Mouse (Mus musculus) frontal cortex, postnatal 36 days (tissue): Measurements from ENCODE around the gene Gm11627.

Experiments used
- DNase-seq, 2 experiments: peaks; one replicate each; pipeline ENCODE4 v3.0.0; 2022; ENCODE audit warnings: low spot score in 2 of 2

Gene Gm11627

DNA sequence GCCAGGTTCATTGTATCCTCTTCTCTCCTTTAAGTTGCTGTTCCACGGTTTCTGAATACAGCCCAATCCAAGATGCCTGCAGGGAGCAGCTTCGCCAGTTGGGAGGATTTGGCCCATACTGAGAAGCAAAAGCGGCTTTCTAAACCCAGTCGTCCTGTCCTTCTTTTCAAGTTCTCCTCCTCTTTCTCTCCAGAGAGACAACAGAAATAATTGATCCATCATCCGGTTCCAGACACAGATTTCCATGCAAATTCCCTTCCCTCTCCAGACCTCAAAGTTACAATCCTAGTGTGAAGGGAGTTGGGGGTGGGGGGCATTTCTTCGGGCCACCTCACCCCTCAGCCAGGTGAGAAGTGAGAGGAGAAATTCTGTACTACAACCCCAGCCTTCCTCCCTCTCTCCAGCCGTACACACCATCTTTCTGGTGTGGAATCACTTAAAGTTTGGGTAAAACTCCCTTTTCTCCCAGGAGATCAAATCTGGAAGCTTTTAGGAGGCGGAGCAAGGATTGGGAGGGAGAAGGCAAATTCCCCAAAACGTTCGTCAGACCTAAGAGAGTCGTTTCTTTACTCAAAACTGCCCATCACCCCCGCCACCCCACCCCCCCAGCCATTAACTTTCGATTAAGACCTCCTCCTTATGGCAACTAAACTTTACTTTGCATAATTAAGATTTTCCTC, 23.7 kb upstream of the Gm11627 start:
- no peak for DNase-seq

DNA sequence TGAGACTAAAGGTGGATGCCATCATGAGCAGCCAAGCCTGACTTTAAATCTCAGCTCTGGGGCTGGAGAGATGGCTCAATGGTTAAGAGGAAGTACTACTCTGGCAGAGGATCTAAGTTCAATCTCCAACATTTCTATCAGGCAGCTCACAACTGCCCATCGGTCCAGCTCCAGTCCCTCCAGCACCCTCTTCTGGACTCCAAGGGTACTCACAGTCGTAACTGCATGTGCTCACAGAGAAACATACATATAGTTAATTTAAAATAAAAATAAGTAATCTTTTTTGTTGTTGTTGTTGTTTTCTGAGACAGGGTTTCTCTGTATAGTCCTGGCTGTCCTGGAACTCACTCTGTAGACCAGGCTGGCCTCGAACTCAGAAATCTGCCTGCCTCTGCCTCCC, 20.7 kb upstream of the Gm11627 start:
- DNase-seq, result no peak

DNA sequence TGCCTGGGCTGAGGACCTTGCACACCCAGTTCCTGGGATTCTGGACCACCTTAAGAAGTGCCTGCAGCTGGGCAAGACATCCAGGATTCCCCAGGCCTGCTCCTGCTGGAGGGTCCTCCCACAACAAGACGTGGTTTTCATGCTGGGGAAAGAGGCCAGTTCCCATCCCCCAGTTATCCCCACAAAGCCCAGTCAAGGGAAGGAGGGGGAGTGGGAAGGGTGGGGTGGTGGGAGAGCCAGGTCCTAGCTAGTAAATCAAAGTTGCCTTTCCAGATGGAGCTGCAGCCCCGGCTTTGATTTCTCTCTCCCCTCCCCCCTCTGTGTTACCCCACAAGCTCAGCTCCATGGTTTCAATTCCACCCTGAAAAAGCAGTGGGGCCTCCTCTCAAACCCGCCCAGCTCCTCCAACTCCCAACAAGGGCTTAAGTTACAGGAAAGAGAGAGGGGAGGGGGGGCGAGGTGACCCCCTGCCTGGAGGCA, 16.1 kb upstream of the Gm11627 start:
- DNase-seq, result no peak

DNA sequence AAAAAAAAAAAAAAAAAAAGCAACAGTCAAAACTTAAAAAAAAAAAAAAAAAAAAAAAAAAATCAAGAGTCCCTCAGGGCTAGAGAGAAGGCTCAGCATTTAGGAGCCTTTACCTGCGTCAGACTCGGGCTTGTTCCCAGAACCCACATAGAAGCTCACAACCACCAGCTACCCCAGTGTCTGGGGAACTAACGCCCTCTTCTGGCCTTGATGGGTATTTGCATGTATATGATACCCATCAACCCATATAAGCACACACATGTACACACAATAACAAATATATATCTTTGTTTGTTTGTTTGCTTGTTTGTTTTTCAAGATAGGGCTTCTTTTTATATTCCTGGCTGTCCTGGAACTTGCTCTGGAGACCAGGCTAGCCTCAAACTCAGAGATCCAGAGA, 8.3 kb upstream of the Gm11627 start:
- no peak for DNase-seq

DNA sequence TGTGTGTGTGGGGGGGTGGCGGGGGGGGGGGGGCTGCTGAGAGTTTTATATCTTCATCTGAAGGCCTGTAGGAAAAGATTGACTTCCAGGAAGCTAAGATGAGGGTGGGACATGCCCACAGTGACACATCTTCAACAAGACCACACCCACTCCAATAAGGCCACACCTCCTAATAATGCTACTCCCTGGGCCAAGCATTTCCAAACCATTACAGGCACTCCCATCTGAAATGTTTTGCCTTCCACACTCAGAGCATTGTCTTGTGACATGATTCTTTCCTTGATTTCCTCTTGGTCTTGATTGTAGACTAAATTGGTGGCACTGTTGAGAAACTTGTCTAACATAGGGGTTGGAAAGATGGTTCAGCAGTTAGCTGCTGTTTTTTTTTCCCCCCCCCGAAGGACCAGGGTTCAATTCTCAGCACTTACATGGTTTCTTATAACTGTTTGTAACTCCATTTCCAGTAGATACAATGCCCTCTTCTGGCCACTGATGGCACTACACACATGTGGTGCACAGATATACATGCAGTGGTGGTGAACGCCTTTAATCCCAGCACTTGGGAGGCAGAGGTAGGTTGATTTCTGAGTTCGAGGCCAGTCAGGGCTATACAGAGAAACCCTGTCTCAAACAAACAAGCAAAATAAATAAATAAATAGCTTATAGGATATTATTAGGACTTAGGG, 7.3 kb upstream of the Gm11627 start:
- no peak for DNase-seq

DNA sequence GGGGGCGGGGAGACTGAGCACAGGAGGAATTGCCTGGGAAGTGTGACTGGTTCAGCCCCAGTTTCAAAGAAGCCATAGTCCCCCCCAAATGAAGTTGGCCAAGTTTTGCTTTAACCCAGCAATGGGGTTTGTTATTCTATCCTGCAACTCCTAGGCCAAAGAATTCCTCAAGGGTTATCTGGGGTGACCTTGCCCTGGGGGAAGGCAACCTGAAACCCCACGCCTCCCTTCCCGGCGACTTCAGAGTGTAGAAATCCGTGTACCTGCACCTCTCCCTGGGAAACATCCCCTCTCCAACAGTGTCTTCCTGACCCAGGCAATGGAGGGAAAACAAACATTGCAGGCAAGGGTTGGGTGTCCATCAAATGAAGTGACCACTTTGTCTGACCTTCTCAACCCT, 3.5 kb upstream of the Gm11627 start:
- no peak for DNase-seq

DNA sequence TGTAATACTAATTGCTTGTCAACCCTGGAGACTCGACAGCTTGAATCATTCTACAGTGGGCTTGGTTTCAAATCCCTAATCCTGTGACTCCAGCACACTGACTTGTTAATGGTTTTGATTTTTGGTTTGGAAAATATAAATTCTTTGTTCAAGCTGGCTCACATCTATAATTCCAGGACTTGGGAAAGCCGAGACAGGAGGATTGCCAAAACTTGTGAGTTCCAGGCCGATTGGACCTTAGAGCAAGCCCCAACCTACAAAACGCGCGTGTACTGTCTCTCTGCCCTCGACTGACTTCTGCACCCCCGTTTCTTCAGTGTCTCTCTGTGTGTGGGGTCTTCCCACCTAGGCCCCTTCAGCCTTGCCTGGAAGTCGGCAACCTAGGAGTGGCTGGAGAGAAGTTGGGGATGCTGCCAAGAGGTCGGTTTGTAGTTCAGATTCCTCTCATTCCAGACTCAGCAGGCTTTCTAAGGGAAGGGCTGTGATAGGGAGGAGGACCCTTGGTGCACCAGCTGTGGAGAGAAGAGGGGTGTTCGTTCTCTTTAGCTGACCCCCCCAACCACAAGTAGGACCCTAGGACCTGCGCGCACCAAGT, 2.9 kb upstream of the Gm11627 start:
- no peak for DNase-seq

DNA sequence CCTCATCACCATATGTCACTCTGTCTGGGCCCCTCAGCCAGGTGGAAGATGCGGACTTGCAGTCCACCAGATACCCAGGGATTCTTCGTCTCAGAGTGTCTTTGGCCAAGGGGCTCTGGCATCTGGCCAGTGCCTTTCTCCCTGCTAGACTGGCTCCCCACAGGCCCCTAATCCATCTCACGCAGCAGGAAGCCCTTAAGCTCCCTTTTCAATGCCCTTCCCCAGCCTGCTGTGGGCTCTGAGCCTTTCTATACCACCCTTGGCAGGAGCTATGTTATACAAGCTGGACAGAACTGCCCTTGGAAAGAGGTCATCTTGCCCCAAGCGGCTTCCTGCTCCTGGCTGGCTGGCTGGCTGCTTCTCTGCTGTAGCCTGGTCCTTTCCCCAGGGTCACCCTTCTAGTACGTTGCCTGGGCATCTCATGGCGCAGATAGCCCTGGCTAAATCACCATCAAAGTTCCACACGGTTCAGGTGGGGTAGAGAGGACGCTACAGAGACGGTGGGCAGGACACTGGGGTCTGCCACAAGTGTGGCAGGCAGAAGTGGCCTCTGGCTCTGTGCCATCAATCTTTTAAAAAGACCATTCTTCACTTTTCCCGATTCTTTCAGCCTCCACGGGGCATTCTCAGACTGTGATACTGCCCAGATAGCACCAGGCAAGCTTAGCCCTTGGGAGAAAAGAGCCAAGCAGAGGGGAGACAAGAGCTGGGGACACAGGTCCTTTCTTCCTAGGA, 2.2 kb upstream of the Gm11627 start:
- DNase-seq, result no peak

DNA sequence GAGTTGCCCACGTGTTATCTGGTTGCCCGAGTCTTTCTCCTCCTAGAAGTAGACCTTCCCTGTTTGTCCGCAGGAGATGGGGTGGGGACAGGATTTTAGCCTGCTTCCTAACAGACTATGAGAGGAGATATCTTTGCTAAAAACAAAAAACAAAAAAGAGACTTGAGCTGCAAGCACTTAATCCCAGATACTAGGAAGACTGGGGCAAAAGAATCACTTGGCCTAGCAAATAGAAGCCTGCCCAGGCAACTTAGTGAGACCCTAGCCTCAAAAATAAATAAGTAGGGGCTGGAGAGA, 721 bp upstream of the Gm11627 start:
- no peak for DNase-seq

DNA sequence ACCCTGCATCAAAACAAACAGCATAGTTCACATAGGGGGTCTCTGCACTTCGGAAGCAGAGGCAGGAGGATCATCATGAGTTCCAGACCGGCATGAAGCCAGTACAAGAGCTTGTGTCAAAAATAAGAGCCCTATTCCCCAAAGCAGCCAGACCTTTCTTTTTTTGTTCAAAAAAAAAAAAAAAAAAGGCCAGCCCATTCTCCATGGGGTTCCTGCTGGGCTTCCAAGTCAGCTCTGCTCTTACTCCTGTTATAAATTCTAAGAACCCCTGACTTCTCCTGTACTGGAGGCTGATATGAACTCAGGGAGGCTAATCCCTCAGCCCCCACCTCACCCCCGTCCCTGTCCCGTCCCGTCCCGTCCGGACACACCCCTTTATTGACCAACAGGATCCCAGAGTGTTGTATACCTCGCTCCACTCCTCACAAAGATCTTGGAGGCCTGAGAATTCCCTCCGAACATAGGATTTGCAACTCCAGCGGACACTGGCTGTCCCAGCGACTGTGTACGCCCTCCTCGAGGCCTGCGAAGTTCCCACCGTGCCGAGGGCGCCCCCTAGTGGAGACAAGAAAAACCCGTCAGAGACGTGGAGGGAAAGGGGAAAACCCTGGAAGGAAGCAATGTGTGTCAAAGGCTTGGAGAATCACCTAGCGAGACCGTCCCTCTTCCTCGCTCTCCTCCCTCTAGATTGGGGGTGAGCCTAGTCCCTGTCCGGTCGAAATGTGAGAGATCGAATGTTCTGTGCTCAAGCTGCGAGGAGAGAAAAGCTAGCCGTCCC, 731 bp downstream of the Gm11627 start:
- peak; percentile 58 to 62 for DNase-seq

DNA sequence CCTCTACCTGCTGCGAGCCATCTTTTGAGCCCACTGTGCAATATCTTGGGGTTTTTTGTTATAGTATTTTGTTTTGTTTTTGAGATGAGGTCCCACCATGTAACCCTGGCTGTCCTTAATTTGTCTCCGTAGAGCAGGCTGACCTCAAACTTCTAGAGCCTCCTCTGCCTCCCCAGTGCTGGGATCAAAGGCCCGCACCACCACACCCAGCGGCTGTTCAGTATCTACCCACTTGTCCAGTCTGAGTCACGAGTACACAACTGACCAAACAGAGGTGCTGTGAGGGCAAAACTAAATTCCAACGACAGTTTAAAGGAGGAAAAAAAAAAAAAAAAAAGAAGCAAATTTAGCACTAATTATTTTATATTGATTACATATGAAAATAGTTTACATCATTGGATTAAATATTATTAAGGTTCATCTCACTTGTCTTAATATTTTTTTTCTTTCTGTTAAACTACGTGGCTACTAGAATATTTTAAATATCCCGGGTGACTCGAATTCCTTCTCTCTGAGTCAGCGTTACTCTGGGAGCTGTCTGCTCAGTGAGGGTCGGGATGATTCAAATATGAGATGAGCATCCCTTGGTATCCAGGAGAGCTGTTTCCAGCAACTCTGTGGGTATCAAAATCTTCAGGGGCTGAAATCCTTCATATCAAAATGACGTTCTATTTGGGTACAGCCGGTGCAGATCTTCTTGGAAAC, 3.1 kb downstream of the Gm11627 start:
- DNase-seq, result no peak

DNA sequence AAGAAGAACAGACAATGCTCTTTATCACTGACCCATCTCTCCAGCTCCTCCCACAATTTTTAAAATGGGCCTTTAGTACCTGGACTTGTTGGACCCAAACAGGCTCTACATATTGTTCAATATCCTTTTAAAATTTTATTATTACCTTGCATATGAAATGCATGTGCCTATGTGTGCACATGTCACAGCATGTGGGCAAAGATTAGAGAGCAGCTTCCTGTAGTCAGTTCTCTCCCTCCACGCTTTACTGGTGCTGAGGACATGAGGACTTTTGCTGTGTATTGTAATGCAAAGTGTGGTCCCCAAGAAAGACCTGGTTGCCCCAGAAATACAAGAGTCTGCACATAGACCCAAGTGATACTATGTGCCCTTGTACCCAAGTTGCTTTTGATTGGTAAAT, 4.2 kb downstream of the Gm11627 start:
- no peak for DNase-seq

DNA sequence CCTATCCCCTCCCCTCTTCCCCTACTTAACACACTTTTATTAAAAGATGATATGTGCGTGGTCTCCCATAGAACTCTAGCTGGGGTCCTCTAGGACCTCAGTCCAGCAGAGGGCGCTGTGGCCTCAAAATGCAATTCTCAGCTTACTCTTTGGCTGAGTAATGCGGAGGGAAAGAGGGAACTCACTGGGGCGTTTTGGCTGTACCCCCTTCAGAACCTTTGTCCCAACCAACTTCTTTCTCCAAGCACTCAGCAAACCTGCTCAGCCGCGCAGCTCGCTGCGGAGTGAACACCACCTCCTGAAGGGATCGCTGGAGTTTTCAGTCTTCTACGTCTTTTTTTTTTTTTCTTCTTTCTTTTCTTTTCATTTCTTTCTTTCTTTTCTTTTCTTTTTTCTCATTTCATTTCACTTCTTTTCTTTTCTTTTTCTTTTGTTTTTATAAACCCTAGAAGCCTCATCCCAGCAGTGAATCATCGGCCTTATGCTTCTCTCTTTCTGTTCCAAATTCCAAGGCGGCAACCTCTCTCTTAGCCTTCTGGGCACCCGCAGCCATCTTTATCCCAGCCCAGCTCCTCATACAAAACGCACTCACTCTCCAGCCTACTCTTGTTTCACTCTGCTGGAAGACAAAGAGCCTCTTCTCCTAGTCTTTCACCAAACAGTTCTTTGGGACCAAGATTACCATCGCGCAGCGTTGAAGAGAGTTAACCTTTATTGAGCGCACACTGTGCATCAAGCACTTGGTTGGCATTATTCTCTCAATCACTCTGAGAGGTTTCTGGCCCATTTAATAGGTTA, 6.2 kb downstream of the Gm11627 start:
- DNase-seq, result peak; percentile 77 to 83

DNA sequence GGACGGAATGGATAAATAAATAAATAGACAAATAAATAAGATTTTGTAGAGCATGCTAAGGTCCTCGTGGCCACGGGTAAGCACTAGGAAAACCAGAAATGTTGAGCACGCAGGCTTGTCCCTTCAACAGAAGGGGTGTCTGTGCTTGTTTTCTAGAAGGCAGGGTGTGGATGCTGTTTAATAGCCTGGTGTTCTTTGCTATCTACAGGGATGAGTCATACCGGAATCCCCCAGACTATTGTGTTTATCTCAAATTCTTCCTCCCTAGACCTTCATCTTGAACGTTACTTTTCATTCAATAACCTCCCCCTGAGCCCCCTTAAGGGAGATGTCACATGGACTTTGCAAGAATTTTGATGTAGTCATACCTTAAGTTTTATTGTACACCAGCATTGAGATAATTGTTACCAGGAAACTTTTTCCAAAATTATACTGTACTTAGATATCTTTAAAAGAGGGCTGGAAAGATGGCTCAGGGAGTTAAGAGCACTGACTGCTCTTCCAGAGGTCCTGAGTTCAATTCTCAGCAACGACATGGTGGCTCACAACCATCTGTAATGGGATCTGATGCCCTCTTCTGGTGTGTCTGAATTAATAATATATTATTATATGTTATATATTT, 10.4 kb downstream of the Gm11627 start:
- DNase-seq, result no peak

DNA sequence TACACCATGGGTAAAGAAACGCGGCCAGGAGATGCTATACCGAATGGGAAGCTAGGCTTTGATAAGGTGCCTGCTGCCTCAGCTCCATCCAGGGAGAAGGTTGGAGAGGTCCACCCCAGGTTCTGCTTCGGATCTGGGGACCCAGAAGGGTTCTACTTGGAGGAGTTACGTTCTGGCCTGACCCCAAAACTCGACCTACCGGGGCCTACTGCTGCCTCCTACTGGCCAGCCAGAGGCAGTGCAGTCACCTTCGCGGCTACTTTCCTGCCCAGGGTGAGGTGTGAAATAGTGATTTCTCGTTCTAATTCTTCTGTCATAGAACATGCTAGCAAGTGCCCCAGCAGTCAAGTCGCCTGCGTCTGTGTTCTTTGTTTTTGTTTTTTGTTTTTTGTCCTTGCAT, 11.1 kb downstream of the Gm11627 start:
- DNase-seq, result no peak

DNA sequence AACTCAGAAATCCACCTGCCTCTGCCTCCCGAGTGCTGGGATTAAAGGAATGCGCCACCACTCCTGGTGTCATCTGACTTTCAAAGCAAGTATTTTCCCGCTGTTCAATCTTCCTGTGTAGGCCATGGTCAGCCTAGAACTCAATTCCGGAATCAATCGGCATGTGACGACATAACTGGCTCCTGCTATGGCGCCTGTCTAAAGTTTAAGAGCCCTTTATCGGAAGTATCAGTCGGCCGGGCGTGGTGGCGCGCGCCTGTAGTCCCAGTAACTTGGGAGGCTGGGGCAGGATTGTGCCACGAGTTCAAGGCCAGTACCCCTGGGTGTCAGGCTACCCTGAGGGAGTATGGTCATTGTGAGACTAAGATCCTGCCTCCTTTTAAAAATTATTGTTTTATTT, 11.5 kb downstream of the Gm11627 start:
- no peak for DNase-seq

DNA sequence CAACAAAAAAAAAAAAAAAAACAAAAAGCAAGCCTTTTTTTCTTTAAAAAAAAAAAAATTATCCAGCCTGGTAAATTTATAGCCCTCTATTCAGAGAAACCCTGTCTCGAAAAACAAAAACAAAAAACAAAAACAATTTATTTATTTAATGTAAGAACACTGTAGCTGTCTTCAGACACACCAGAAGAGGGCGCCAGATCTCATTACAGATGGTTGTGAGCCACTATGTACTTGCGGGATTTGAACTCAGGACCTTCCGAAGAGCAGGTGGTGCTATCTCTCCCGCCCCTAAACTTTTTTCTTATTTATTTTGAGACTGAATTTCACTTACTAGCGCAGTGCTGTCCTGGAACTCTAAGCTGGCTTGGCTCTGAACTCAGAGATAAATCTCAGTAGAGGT, 12.1 kb downstream of the Gm11627 start:
- no peak for DNase-seq

DNA sequence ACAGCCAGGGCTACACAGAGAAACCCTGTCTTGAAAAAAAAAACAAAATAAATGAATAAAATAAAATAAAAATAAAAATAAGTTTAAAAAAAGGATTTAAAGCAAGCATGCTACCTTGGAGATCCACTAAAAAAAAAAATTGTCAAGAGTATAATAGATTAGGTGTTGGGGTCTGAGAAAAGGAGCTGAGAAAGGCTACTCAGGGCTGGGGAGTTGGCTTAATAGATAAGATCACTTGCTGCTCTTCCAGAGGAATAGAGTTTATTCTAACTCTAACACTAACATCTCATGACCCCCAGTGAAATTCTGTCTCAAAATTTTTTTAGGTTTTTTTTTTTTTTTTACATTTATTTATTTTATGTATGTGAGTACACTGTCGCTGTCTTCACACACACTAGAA, 13.0 kb downstream of the Gm11627 start:
- no peak for DNase-seq

DNA sequence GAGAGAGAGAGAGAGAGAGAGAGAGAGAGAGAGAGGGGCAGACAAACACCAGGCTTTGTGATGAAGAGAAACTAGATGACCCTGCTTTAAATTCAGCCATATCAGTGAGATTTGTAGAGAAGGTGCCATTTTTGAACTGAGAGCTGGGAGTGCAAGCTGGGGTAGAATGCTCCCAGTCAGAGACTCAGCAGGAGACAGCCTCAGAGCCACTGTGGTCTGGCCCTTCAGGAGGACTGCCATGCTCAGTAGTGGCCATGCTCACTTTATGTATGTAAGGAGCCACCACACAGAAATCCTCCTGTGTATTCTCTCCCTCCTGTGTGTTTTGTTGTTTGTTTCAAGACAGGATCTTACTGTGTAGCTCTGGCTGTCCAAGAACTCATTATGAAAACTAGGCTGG, 13.5 kb downstream of the Gm11627 start:
- no peak for DNase-seq
